Mouse (Mus musculus) embryonic facial prominence, embryonic 13.5 days (tissue): Measurements from ENCODE around the gene Zkscan4. TPM values are rescaled to one million over a fixed set of nuclear protein-coding genes. Genes with fewer than 3 reads are reported as not detected.
A peak's percentile ranks its signal among the peaks of the same experiment; 100 is the strongest.
"Not testable (repeated sequence)": the region's sequence is repeated elsewhere in the genome, so short reads cannot be mapped to it uniquely, and the experiment has no call there.

Experiments used
- ATAC-seq: fragments of 200-750 bp; cut with Nextera tagmentation; 2 replicates; pipeline ENCODE4 v1.8.0; 2017; ENCODE audit warnings: low read depth; ENCODE audit not compliant: insufficient number of reproducible peaks, insufficient read depth, low FRiP score, low TSS enrichment
- H3K27ac ChIP-seq: fragments of 300-500 bp; sonication (generic); 2 replicates; pipeline ENCODE4 v1.5.1; 2015; ENCODE audit warnings: moderate library complexity, mild to moderate bottlenecking, inconsistent platforms
- H3K27me3 ChIP-seq: fragments of 300-500 bp; sonication (generic); 2 replicates; pipeline ENCODE4 v1.6.1; 2015; ENCODE audit warnings: mild to moderate bottlenecking, inconsistent platforms
- H3K36me3 ChIP-seq: fragments of 300-500 bp; sonication (generic); 2 replicates; pipeline ENCODE4 v1.6.1; 2015; ENCODE audit warnings: mild to moderate bottlenecking, inconsistent platforms
- H3K4me1 ChIP-seq: fragments of 300-500 bp; sonication (generic); 2 replicates; pipeline ENCODE4 v1.6.1; 2015; ENCODE audit warnings: inconsistent platforms
- H3K4me2 ChIP-seq: fragments of 300-500 bp; sonication (generic); 2 replicates; pipeline ENCODE4 v1.6.1; 2015; ENCODE audit warnings: moderate library complexity, mild to moderate bottlenecking, inconsistent platforms
- H3K4me3 ChIP-seq: fragments of 300-500 bp; sonication (generic); 2 replicates; pipeline ENCODE4 v1.5.1; 2015; ENCODE audit warnings: mild to moderate bottlenecking, inconsistent platforms
- H3K9ac ChIP-seq: fragments of 300-500 bp; sonication (generic); 2 replicates; pipeline ENCODE4 v1.6.1; 2015; ENCODE audit warnings: mild to moderate bottlenecking, inconsistent platforms
- H3K9me3 ChIP-seq: fragments of 300-500 bp; sonication (generic); 2 replicates; pipeline ENCODE4 v1.6.1; 2016; ENCODE audit warnings: inconsistent platforms
- WGBS: fragments of 180-500 bp; shearing (Covaris S2); methylation state at CpG from one replicate; pipeline ENCODE4 v1.1.7; 2015; ENCODE audit warnings: mixed read lengths; 5-methylcytosine and 5-hydroxymethylcytosine counted together
- polyA plus RNA-seq: library from polyadenylated mRNA; unstranded; fragments of >200 nt; fragmentation: Nextera tagmentation; extraction: Ambion mirVana; gene quantifications from 2 replicates; pipeline ENCODE4 v1.2.1, GENCODE M21; 2015

Zkscan4 gene
- polyA plus RNA-seq, 1 experiment from 2014 or later = 4.6 TPM

DNA sequence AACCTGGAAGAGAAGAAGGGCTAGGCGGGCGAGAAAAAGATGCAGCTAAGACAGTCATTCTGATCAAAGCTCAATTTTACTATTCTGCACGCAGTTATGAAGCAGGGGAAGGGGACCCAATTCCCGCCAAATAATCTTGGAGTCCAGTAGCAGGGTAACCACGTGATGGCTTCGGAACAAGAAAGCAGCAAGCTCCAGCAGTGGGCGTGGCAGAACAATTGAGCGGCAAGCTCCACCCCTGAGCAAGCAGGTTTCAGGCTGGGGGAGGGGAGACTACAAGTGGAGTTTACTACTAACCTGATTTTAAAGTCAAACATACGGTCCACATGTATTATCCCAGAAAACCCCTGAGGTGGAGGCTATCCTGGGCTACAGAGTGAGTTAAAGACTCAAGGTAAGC is 16.2 kb upstream of the Zkscan4 start:
- H3K9me3 ChIP-seq, H3K4me1 ChIP-seq, H3K36me3 ChIP-seq, H3K9ac ChIP-seq, H3K4me2 ChIP-seq, ATAC-seq, H3K27me3 ChIP-seq, H3K27ac ChIP-seq, H3K4me3 ChIP-seq: not testable (repeated sequence)
- WGBS = 52% methylated on average over 9 of the region's 9 CpGs

DNA sequence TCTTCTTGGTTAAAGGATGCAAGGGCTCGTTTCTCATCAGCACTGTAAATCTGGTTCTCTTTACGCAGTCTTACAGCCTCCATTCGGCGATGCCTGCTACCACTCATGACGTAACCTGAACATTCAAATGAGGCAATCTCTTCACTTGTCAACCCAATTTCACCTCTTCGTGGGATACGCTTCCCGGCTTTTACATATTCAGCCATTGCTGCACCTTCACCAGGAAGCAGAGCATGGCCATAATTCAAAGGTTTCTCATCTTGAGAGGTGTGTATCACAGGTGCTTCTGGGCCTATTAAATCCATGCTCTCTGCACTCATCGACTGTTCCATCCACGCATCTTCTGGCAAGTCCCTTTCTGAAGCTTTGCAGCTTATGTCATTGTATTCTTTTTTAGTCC is 11.4 kb upstream of the Zkscan4 start:
- H3K9ac ChIP-seq = no peak overlapping the region
- H3K9me3 ChIP-seq = 0 out of 2 replicates have a peak, but pooled peaks cover 3% of the 10 kb centered on the region
- H3K4me3 ChIP-seq = no peak overlapping the region
- H3K27ac ChIP-seq = no peak overlapping the region
- 85% methylated on average over 10 of the region's 10 CpGs for WGBS
- no peaks in the 10 kb centered on the region for H3K4me1 ChIP-seq
- H3K27me3 ChIP-seq = peaks cover 23% of the 10 kb centered on the region
- no peaks in the 10 kb centered on the region for H3K36me3 ChIP-seq
- no peak for ATAC-seq
- no peak overlapping the region for H3K4me2 ChIP-seq

- ATAC-seq = peak; percentile 94
Observed at GRCm38 (mm10) chr13:21468061-21469019, 10.4 kb upstream of the Zkscan4 start, which contains the start of gene Nkapl. Gene Nkapl (minus strand): TSS chr13:21468509.

GRCm38 (mm10) chr13:21469097-21469496 is 9.6 kb upstream of the Zkscan4 start:
- ATAC-seq = no peak
- Histone ChIP-seq H3K4me1 (no peaks in the 10 kb centered on the region), H3K4me3 (no peak overlapping the region), H3K27me3 (peaks cover 23% of the 10 kb centered on the region), H3K27ac (no peak overlapping the region), H3K9me3 (no peaks in the 10 kb centered on the region), H3K9ac (no peak overlapping the region), H3K4me2 (peak overlapping the region; percentile 93), H3K36me3 (no peaks in the 10 kb centered on the region)
- 26% methylated on average over 9 of the region's 9 CpGs for WGBS

More at GRCm38 (mm10) chr13:21468061-21469019, 10.4 kb upstream of the Zkscan4 start, which contains the start of gene Nkapl:
- WGBS = under 1% methylated on average over 54 of the region's 54 CpGs
- Histone ChIP-seq H3K4me1 (no peaks in the 10 kb centered on the region), H3K27ac (no peak within 1 kb of the TSS), H3K4me2 (peak within 1 kb of the TSS; percentile 93), H3K9ac (peak within 1 kb of the TSS; percentile 78), H3K36me3 (no peaks in the 10 kb centered on the region), H3K4me3 (peak within 1 kb of the TSS; percentile 61), H3K27me3 (peaks cover 23% of the 10 kb centered on the region), H3K9me3 (no peaks in the 10 kb centered on the region)

GRCm38 (mm10) chr13:21472427-21472826 is 6.3 kb upstream of the Zkscan4 start:
- Histone ChIP-seq H3K36me3 (no peaks in the 10 kb centered on the region), H3K9ac (no peak overlapping the region), H3K27me3 (peaks cover 19% of the 10 kb centered on the region), H3K9me3 (no peaks in the 10 kb centered on the region), H3K27ac (no peak overlapping the region), H3K4me3 (no peak overlapping the region), H3K4me1 (no peaks in the 10 kb centered on the region), H3K4me2 (no peak overlapping the region)
- no peak for ATAC-seq
- 29% methylated on average over 4 of the region's 4 CpGs for WGBS

DNA sequence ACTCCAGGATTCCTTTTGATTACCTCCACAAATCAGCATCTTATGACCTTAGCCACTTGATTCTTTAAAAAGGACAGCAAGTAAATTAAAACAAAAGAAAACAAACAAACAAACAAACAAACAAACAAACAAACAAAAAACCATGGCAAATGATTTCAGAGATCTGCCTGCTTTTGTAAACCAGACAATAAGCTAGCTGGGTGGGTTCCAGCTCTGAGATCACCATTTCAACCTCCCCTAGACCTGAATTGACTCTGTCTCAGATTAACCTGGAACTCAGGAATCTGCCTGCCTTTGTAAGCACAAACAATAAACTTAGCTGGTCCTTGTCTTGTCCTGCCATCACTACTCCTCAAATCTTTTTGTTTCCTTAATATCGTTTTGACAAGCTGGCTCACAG is 8.2 kb downstream of the Zkscan4 start:
- H3K4me3 ChIP-seq = no peak overlapping the region
- H3K4me2 ChIP-seq = no peak overlapping the region
- ATAC-seq = no peak
- no peaks in the 10 kb centered on the region for H3K27me3 ChIP-seq
- H3K9me3 ChIP-seq = no peaks in the 10 kb centered on the region
- H3K4me1 ChIP-seq = no peaks in the 10 kb centered on the region
- peaks cover 19% of the 10 kb centered on the region for H3K36me3 ChIP-seq
- no peak overlapping the region for H3K9ac ChIP-seq
- no peak overlapping the region for H3K27ac ChIP-seq
- 83% methylated on average over 1 of the region's 1 CpGs for WGBS

- Histone ChIP-seq H3K27ac (no peak overlapping the region), H3K36me3 (no peaks in the 10 kb centered on the region), H3K9me3 (no peaks in the 10 kb centered on the region), H3K4me2 (no peak overlapping the region), H3K4me1 (no peaks in the 10 kb centered on the region), H3K27me3 (no peaks in the 10 kb centered on the region), H3K4me3 (no peak overlapping the region), H3K9ac (no peak overlapping the region)
- 86% methylated on average over 5 of the region's 5 CpGs for WGBS
- no peak for ATAC-seq
Observed at GRCm38 (mm10) chr13:21492847-21493246, 14.1 kb downstream of the Zkscan4 start.

DNA sequence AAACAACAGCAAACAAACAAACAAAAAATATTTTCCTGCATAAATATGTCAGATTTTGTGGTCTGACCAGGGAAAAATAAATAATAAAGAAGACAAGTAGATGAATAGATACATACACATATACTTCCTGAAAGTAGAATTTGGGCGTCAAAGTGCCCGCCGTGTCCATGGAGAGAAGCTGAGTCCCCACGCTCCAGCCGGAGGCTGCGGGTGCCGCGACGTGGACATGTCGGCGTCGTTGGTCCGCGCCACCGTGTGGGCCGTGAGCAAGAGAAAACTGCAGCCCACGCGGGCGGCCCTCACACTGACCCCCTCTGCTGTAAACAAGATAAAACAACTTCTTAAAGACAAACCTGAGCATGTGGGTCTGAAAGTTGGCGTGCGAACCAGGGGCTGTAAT is 16.4 kb downstream of the Zkscan4 start, which contains the start of gene AK157302:
TSS of gene AK157302 (plus strand) at position 144 of the 400 bp plus-strand sequence.
- Histone ChIP-seq H3K4me3 (no peak within 1 kb of the TSS), H3K4me2 (no peak within 1 kb of the TSS), H3K9me3 (no peaks in the 10 kb centered on the region), H3K27ac (no peak within 1 kb of the TSS), H3K9ac (no peak within 1 kb of the TSS), H3K36me3 (no peaks in the 10 kb centered on the region), H3K4me1 (no peaks in the 10 kb centered on the region), H3K27me3 (no peaks in the 10 kb centered on the region)
- WGBS = 94% methylated on average over 21 of the region's 21 CpGs
- no peak for ATAC-seq

- WGBS = 90% methylated on average over 17 of the region's 17 CpGs
- H3K36me3 ChIP-seq, H3K4me3 ChIP-seq, ATAC-seq, H3K27me3 ChIP-seq, H3K27ac ChIP-seq, H3K9ac ChIP-seq, H3K9me3 ChIP-seq, H3K4me1 ChIP-seq, H3K4me2 ChIP-seq: not testable (repeated sequence)
Observed at GRCm38 (mm10) chr13:21501182-21501581, 22.5 kb downstream of the Zkscan4 start, which contains the start of gene Gm11273. Gene Gm11273 (minus strand): TSS chr13:21501418.

GRCm38 (mm10) chr13:21502296-21502695 is 23.6 kb downstream of the Zkscan4 start:
- 86% methylated on average over 5 of the region's 5 CpGs for WGBS
- H3K9ac ChIP-seq = no peak overlapping the region
- 0 out of 2 replicates have a peak, but pooled peaks cover 3% of the 10 kb centered on the region for H3K4me1 ChIP-seq
- no peak overlapping the region for H3K27ac ChIP-seq
- no peaks in the 10 kb centered on the region for H3K36me3 ChIP-seq
- H3K9me3 ChIP-seq = no peaks in the 10 kb centered on the region
- H3K4me2 ChIP-seq = no peak overlapping the region
- no peaks in the 10 kb centered on the region for H3K27me3 ChIP-seq
- ATAC-seq = no peak
- no peak overlapping the region for H3K4me3 ChIP-seq

GRCm38 (mm10) chr13:21506221-21506649 is 27.5 kb downstream of the Zkscan4 start:
- WGBS = under 1% methylated on average over 21 of the region's 21 CpGs
- Histone ChIP-seq H3K9ac (peak overlapping the region; percentile 74), H3K4me3 (peak overlapping the region; percentile 60), H3K4me1 (0 out of 2 replicates have a peak, but pooled peaks cover 3% of the 10 kb centered on the region), H3K36me3 (no peaks in the 10 kb centered on the region), H3K4me2 (peak overlapping the region; percentile 59), H3K27me3 (no peaks in the 10 kb centered on the region), H3K9me3 (no peaks in the 10 kb centered on the region), H3K27ac (peak overlapping the region; percentile 91)
- ATAC-seq = peak; percentile 98
